Mouse (Mus musculus) bone marrow macrophage, adult 2 months (primary cell): ENCODE data around the gene Nbas.

Source experiments
- CTCF ChIP-seq: IDR thresholded peaks from 2 replicates; pipeline ENCODE4 v1.5.1; 2012; ENCODE audit warnings: low read depth, mild to moderate bottlenecking, low read length, moderate library complexity
- POLR2A ChIP-seq: IDR thresholded peaks from 2 replicates; pipeline ENCODE4 v1.6.1; 2012; ENCODE audit warnings: mild to moderate bottlenecking, low read depth, low read length, borderline replicate concordance

DNA sequence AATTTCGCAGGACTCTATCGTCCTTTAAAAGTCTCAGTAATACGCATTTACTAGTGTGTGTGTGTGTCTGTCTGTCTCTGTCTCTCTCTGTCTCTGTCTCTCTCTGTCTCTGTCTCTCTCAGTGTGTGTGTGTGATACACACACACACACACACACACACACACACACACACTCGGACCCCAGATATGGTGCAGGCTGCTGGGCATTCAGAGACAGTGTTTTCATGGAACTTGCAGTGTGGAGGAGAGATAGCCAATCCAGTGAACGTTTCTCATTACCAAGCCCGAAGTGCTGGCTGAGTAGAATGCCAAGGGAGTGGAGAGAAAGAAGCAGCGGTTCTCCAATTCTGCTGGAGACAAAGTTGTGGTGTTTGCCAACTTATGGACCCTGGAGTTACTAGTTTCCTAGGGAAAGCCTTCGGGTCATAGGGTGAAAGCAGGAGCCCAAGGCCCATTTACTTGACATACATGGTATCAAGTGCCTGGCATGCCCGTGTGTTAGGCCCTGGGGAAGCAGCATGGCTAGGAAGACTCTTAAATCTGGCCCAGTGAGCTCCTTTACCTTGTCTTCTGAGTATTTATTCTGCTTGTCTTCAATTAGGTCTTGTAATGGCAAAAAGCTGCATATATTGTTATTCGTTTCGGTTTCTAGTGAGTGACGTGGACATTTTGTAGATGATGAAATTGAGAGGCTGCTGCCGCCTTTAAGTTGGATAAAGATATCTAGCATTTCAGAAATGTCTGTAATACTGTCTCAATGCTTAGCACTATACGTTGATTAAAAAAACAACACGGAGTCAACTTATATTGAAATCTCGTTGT is 847 bp downstream of the Nbas start:
- no peak for TF ChIP-seq POLR2A
- TF ChIP-seq CTCF: no peak
